Mouse (Mus musculus): ENCODE data around the gene Ly6f.

Ly6f gene

GRCm38 (mm10) chr15:75318584-75318983, 50.4 kb downstream of the Ly6f start:
- no peak for DNase-seq (ENCODE audit: low spot score)

- no peak for DNase-seq (ENCODE audit: low spot score)
These were observed 51.9 kb downstream of the Ly6f start for GRCm38 (mm10) chr15:75320104-75320503.
